Mouse (Mus musculus) neural tube, embryonic 13.5 days (tissue): ENCODE measurements at regions not wholly inside any gene's neighbourhood (a gene's known extent, or its start where the extent isn't known, plus 50 kb on each side); places are given as distances from the start of the nearest gene placed in this dataset.

Experiments
- ATAC-seq: fragments of 200-750 bp; cut with Nextera tagmentation; 2 replicates; pipeline ENCODE4 v1.8.0; 2017; ENCODE audit warnings: low read depth, mild to moderate bottlenecking, moderate TSS enrichment, moderate library complexity
- H3K27ac ChIP-seq: fragments of 300-500 bp; sonication (generic); replicated peaks from 2 replicates; pipeline ENCODE4 v1.5.1; 2015; ENCODE audit warnings: moderate library complexity, mild to moderate bottlenecking, inconsistent platforms
- H3K27me3 ChIP-seq: fragments of 300-500 bp; sonication (generic); 2 replicates; pipeline ENCODE4 v1.6.1; 2015; ENCODE audit warnings: mild to moderate bottlenecking, inconsistent platforms
- H3K36me3 ChIP-seq: fragments of 300-500 bp; sonication (generic); 2 replicates; pipeline ENCODE4 v1.6.1; 2015; ENCODE audit warnings: mild to moderate bottlenecking, inconsistent platforms
- H3K4me1 ChIP-seq: fragments of 300-500 bp; sonication (generic); replicated peaks from 2 replicates; pipeline ENCODE4 v1.6.1; 2015; ENCODE audit warnings: inconsistent platforms
- H3K4me2 ChIP-seq: fragments of 300-500 bp; sonication (generic); 2 replicates; pipeline ENCODE4 v1.6.1; 2015; ENCODE audit warnings: inconsistent platforms, mild to moderate bottlenecking, moderate library complexity
- H3K4me3 ChIP-seq: fragments of 300-500 bp; sonication (generic); 2 replicates; pipeline ENCODE4 v1.5.1; 2015; ENCODE audit warnings: mild to moderate bottlenecking, inconsistent platforms
- H3K9ac ChIP-seq: fragments of 300-500 bp; sonication (generic); 2 replicates; pipeline ENCODE4 v1.6.1; 2015; ENCODE audit warnings: moderate library complexity, mild to moderate bottlenecking, inconsistent platforms
- H3K9me3 ChIP-seq: fragments of 300-500 bp; sonication (generic); 2 replicates; pipeline ENCODE4 v1.6.1; 2016; ENCODE audit warnings: inconsistent platforms
- WGBS: fragments of 180-500 bp; shearing (Covaris S2); methylation state at CpG from one replicate; pipeline ENCODE4 v1.1.7; 2015; 5-methylcytosine and 5-hydroxymethylcytosine counted together

GRCm38 (mm10) chr10:112795473-112795872, 133.3 kb downstream of the Atxn7l3b start:
- no peaks in the 10 kb centered on the region for H3K36me3 ChIP-seq
- H3K9ac ChIP-seq = no peak overlapping the region
- no peaks in the 10 kb centered on the region for H3K27me3 ChIP-seq
- 88% methylated on average over 1 of the region's 1 CpGs for WGBS
- H3K4me2 ChIP-seq = no peak overlapping the region
- no peaks in the 10 kb centered on the region for H3K9me3 ChIP-seq
- H3K27ac ChIP-seq = no peak overlapping the region
- H3K4me3 ChIP-seq = no peak overlapping the region
- no peaks in the 10 kb centered on the region for H3K4me1 ChIP-seq
- ATAC-seq = no peak

GRCm38 (mm10) chr10:112788236-112788635, 140.6 kb downstream of the Atxn7l3b start:
- H3K9ac ChIP-seq = no peak overlapping the region
- 53% methylated on average over 3 of the region's 3 CpGs for WGBS
- H3K36me3 ChIP-seq = no peaks in the 10 kb centered on the region

GRCm38 (mm10) chr10:112774262-112774661, 154.5 kb downstream of the Atxn7l3b start:
- 90% methylated on average over 10 of the region's 10 CpGs for WGBS
- no peaks in the 10 kb centered on the region for H3K27me3 ChIP-seq
- ATAC-seq = no peak
- no peaks in the 10 kb centered on the region for H3K36me3 ChIP-seq
- H3K4me2 ChIP-seq = no peak overlapping the region
- H3K4me1 ChIP-seq = no peaks in the 10 kb centered on the region
- no peak overlapping the region for H3K9ac ChIP-seq
- no peaks in the 10 kb centered on the region for H3K9me3 ChIP-seq
- H3K4me3 ChIP-seq = no peak overlapping the region
- no peak overlapping the region for H3K27ac ChIP-seq

More at GRCm38 (mm10) chr10:112788236-112788635, 140.6 kb downstream of the Atxn7l3b start:
- H3K4me1 ChIP-seq = no peaks in the 10 kb centered on the region
- H3K4me3 ChIP-seq = no peak overlapping the region
- ATAC-seq = no peak
- H3K9me3 ChIP-seq = no peaks in the 10 kb centered on the region
- H3K27me3 ChIP-seq = no peaks in the 10 kb centered on the region
- H3K27ac ChIP-seq = no peak overlapping the region
- no peak overlapping the region for H3K4me2 ChIP-seq

- Histone ChIP-seq H3K4me2 (no peak overlapping the region), H3K4me1 (no peaks in the 10 kb centered on the region), H3K9ac (no peak overlapping the region), H3K27ac (no peak overlapping the region), H3K4me3 (no peak overlapping the region), H3K27me3 (no peaks in the 10 kb centered on the region), H3K9me3 (no peaks in the 10 kb centered on the region), H3K36me3 (no peaks in the 10 kb centered on the region)
- WGBS = 78% methylated on average over 1 of the region's 1 CpGs
- ATAC-seq = peak; percentile 36; the same call in 1 of the 2 replicates
These were observed 182.1 kb downstream of the Atxn7l3b start for GRCm38 (mm10) chr10:112746683-112747082.

- H3K27ac ChIP-seq = no peak overlapping the region
- no peak overlapping the region for H3K4me3 ChIP-seq
- H3K9me3 ChIP-seq = no peaks in the 10 kb centered on the region
- no peaks in the 10 kb centered on the region for H3K27me3 ChIP-seq
- WGBS = 85% methylated on average over 2 of the region's 2 CpGs
- H3K4me1 ChIP-seq = no peaks in the 10 kb centered on the region
- H3K9ac ChIP-seq = no peak overlapping the region
- no peak overlapping the region for H3K4me2 ChIP-seq
- no peak for ATAC-seq
- no peaks in the 10 kb centered on the region for H3K36me3 ChIP-seq
These were observed 185.3 kb downstream of the Atxn7l3b start for GRCm38 (mm10) chr10:112743527-112743926.

- Histone ChIP-seq H3K4me2 (no peak overlapping the region), H3K27ac (no peak overlapping the region), H3K4me3 (no peak overlapping the region), H3K36me3 (no peaks in the 10 kb centered on the region), H3K9me3 (no peaks in the 10 kb centered on the region), H3K4me1 (no peaks in the 10 kb centered on the region), H3K27me3 (no peaks in the 10 kb centered on the region), H3K9ac (no peak overlapping the region)
- no peak for ATAC-seq
- WGBS = 95% methylated on average over 8 of the region's 8 CpGs
These were observed 186.7 kb downstream of the Atxn7l3b start for GRCm38 (mm10) chr10:112742123-112742522.
